Mouse (Mus musculus) embryonic facial prominence, embryonic 14.5 days (tissue): ENCODE results near the gene Mob1a. TPM values are rescaled to one million over a fixed set of nuclear protein-coding genes. Genes with fewer than 3 reads are reported as not detected.

Experiments used
- ATAC-seq: fragments of 200-750 bp; cut with Nextera tagmentation; 2 replicates; pipeline ENCODE4 v1.8.0; 2017; ENCODE audit warnings: low read depth, moderate number of reproducible peaks, moderate TSS enrichment
- DNase-seq: peaks from one replicate; pipeline ENCODE4 v3.0.0-alpha.2; 2015; ENCODE audit warnings: low spot score
- H3K27ac ChIP-seq: fragments of 300-500 bp; sonication (generic); replicated peaks from 2 replicates; pipeline ENCODE4 v1.5.1; 2014; ENCODE audit warnings: low read depth, mild to moderate bottlenecking, low read length, moderate library complexity
- H3K27me3 ChIP-seq: fragments of 300-500 bp; sonication (generic); replicated peaks from 2 replicates; pipeline ENCODE4 v1.6.1; 2014; ENCODE audit warnings: low read length; ENCODE audit not compliant: control insufficient read depth, insufficient read depth
- H3K36me3 ChIP-seq: fragments of 300-500 bp; sonication (generic); 2 replicates; pipeline ENCODE4 v1.6.1; 2014; ENCODE audit warnings: low read length, mixed read lengths; ENCODE audit not compliant: control insufficient read depth, insufficient read depth
- H3K4me1 ChIP-seq: fragments of 300-500 bp; sonication (generic); 2 replicates; pipeline ENCODE4 v1.6.1; 2014; ENCODE audit warnings: antibody characterized with exemption, low read length; ENCODE audit not compliant: control insufficient read depth, insufficient read depth
- H3K4me2 ChIP-seq: fragments of 300-500 bp; sonication (generic); 2 replicates; pipeline ENCODE4 v1.6.1; 2014; ENCODE audit warnings: low read depth, mild to moderate bottlenecking, low read length, moderate library complexity, mixed read lengths
- H3K4me3 ChIP-seq: fragments of 300-500 bp; sonication (generic); 2 replicates; pipeline ENCODE4 v1.5.1; 2014; ENCODE audit warnings: low read depth, mild to moderate bottlenecking, low read length
- H3K9ac ChIP-seq: fragments of 300-500 bp; sonication (generic); 2 replicates; pipeline ENCODE4 v1.6.1; 2014; ENCODE audit warnings: low read depth, mild to moderate bottlenecking, low read length, moderate library complexity, mixed read lengths
- H3K9me3 ChIP-seq: fragments of 300-500 bp; sonication (generic); 2 replicates; pipeline ENCODE4 v1.6.1; 2016; ENCODE audit warnings: low read length; ENCODE audit not compliant: control insufficient read depth
- WGBS: fragments of 180-500 bp; shearing (Covaris S2); extraction: QIAGEN DNeasy Blood & Tissue Kit; methylation state at CpG from one replicate; pipeline ENCODE4 v1.1.7; 2014; 5-methylcytosine and 5-hydroxymethylcytosine counted together
- polyA plus RNA-seq: library from polyadenylated mRNA; unstranded; fragments of >200 nt; fragmentation: Nextera tagmentation; extraction: Ambion mirVana; gene quantifications from 2 replicates; pipeline ENCODE4 v1.2.1, GENCODE M21; 2014

Mob1a gene
- polyA plus RNA-seq, 1 experiment from 2014 or later, result 80.7 TPM

DNA sequence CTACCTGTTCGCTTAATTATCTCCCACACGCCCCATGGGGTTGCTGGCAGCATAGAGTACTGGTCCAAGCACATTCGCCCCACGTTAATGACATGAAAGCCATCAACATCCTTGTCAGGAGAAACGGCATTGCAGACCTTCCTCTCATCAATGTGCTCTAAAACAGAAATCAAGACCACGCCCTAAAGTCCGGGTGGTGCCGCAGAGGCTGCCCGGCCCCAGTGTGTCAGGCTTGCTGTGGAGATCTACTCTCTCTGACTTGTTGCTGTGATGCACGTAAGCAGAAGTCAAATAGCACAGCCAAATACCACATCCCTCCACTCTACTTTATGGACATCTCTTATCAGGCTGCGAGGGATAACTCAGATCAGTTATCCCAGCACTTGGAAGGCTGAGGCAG lies 14.6 kb upstream of the Mob1a start:
- H3K9ac ChIP-seq, result no peak overlapping the region
- no peak for ATAC-seq
- DNase-seq, result no peak
- H3K9me3 ChIP-seq, result no peaks in the 10 kb centered on the region
- WGBS, result 93% methylated on average over 11 of the region's 11 CpGs
- H3K4me3 ChIP-seq, result no peak overlapping the region
- peaks cover 64% of the 10 kb centered on the region for H3K36me3 ChIP-seq
- no peak overlapping the region for H3K4me2 ChIP-seq
- peaks cover 8% of the 10 kb centered on the region; the same call in 1 of the 2 replicates for H3K4me1 ChIP-seq
- no peaks in the 10 kb centered on the region for H3K27me3 ChIP-seq
- H3K27ac ChIP-seq, result no peak overlapping the region

DNA sequence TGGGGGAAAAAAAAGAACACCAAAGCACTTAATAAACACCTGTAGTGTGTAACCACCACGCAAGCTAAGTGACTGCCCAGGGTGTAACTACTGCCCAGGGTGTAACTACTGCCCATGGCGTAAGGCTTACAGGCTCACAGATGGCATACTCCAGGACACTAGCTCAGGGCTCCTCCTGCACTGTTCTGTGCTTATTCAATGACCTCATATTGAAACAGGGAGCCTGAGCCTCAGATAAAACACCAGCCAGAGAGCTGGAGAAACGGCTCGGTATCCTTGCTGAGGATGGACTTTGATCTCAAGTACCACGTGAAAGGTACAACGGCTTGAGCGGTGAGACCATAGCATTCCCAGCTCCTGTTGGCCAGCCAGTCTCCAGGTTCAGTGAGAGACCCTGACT lies 13.8 kb upstream of the Mob1a start:
- H3K4me2 ChIP-seq, result no peak overlapping the region
- H3K36me3 ChIP-seq, result peaks cover 56% of the 10 kb centered on the region
- no peak overlapping the region for H3K27ac ChIP-seq
- ATAC-seq (no peak), DNase-seq (no peak)
- no peak overlapping the region for H3K4me3 ChIP-seq
- H3K4me1 ChIP-seq, result peaks cover 10% of the 10 kb centered on the region; the same call in 1 of the 2 replicates
- no peaks in the 10 kb centered on the region for H3K9me3 ChIP-seq
- no peaks in the 10 kb centered on the region for H3K27me3 ChIP-seq
- no peak overlapping the region for H3K9ac ChIP-seq
- WGBS, result 90% methylated on average over 7 of the region's 7 CpGs

DNA sequence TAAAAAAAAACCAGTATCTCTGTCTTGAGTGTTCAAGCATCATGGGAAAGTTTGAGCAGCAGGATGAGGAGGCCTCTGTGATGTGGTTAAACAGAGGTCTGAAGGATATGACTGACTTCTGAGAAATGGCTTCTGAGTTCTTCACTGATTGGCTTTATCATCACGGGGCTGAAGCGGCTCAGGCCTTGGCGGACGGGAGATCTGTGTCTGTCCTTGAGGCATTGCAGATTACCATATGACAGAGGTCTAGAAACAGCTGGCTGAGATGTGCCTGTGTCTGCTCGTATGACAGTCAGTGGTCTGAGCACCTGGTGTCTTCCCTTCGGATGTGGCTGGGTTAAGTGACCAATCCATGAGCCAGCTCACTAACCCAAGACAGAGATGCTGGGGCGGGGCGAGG lies 13.3 kb upstream of the Mob1a start:
- H3K9me3 ChIP-seq, result no peaks in the 10 kb centered on the region
- no peaks in the 10 kb centered on the region for H3K27me3 ChIP-seq
- no peak overlapping the region for H3K4me3 ChIP-seq
- 78% methylated on average over 8 of the region's 8 CpGs for WGBS
- no peak overlapping the region for H3K4me2 ChIP-seq
- no peak overlapping the region for H3K9ac ChIP-seq
- ATAC-seq (no peak), DNase-seq (no peak)
- H3K36me3 ChIP-seq, result peaks cover 54% of the 10 kb centered on the region
- peaks cover 10% of the 10 kb centered on the region; the same call in 1 of the 2 replicates for H3K4me1 ChIP-seq
- no peak overlapping the region for H3K27ac ChIP-seq

DNA sequence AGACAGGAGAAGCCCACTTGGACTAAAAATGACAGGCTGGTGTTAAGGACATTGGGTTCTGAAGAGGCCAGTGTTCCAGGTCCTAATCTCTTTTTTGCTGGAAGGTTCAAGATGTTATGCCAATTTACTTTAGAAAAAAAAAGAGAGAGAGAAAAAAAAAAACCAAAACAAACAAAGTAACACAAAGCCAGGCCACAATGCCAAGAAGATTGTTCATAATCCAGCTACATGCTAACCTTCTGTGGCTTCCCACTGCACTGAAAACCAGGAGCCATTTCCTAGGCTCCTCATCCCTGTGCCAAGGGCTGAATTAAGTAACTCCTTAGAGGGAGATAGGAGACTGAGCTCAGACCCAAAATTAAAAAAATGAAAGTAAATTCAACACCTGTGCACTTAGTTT lies 10.5 kb upstream of the Mob1a start:
- H3K9me3 ChIP-seq, result no peaks in the 10 kb centered on the region
- H3K27me3 ChIP-seq, result no peaks in the 10 kb centered on the region
- no peak overlapping the region for H3K4me3 ChIP-seq
- H3K27ac ChIP-seq, result no peak overlapping the region
- H3K4me2 ChIP-seq, result no peak overlapping the region
- peaks cover 31% of the 10 kb centered on the region for H3K36me3 ChIP-seq
- ATAC-seq (no peak), DNase-seq (no peak)
- peaks cover 10% of the 10 kb centered on the region; the same call in 1 of the 2 replicates for H3K4me1 ChIP-seq
- no peak overlapping the region for H3K9ac ChIP-seq

DNA sequence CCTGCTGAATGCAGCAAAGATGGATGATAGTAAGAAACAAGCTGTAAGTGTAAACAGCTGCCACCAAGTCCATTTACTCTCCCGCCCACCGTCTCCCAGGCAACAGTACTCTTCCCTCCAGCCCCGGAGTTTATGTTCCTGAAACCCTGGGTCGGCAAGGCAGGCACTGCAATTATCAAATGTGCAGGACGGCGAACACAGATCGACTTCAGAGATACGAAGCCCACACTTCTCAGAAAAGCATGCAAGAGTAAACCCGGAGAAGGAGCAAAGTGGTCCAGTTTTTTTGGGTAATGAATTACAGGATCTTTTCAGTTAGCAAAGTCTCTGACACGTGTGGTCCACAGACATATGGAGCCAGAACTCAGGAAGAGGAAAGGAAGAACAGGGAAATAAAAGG lies 9.8 kb upstream of the Mob1a start:
- peaks cover 10% of the 10 kb centered on the region; the same call in 1 of the 2 replicates for H3K4me1 ChIP-seq
- 6% methylated on average over 10 of the region's 10 CpGs for WGBS
- no peaks in the 10 kb centered on the region for H3K9me3 ChIP-seq
- peak overlapping the region; percentile 30; the same call in 1 of the 2 replicates for H3K9ac ChIP-seq
- H3K4me3 ChIP-seq, result peak overlapping the region; percentile 61
- no peak overlapping the region for H3K27ac ChIP-seq
- ATAC-seq (no peak), DNase-seq (peak; percentile 71)
- peaks cover 23% of the 10 kb centered on the region for H3K36me3 ChIP-seq
- no peaks in the 10 kb centered on the region for H3K27me3 ChIP-seq
- peak overlapping the region; percentile 60 for H3K4me2 ChIP-seq

DNA sequence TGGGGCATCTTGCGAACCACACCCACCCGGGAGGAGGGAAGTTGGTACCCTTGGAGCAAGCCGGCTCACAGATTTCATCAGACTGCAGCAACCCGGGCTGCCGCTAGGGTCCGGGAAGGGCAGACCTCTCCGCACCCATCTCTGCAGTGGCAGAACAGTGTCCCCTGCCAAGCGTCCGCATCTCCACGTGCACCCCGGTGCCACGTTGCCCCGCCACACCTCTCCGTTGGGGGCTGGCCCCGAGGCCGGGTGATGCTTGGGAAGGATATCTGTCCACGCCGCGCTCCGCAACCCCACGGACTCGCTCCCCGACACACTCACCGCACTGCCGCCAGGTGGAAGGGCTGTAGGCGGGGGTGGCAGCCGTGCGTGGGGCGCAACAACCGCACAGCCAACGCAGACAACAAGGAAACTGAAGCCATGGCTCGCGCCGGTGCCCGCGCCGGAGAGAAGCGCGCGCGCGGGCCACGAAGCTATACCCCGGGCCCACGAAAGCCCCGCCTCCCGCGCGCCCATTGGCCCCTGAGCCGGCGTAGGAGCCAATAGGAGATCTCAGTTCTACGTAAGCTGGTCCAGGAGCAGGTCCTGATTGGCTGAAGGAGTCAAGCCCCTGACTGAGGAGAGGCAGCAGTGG lies 8.6 kb upstream of the Mob1a start:
- WGBS, result under 1% methylated on average over 46 of the region's 52 CpGs

DNA sequence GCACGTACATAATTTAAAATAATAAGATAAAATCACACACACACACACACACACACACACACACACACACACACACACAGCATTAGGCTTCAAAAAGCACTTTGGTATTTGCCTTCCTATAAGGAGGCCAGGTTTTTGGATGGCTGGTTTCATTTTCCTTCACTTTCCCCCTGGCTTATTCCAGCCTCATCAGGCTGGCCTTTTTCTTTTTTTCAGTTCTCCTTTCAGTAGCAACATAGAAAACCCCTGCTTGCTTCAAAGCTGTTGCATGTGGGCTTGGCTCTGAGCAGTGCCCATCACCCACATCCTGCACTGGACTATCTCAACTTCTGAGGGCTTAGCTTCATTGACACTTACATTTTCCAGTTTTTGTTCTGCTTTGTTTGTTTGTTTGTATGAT lies 3.9 kb upstream of the Mob1a start:
- Histone ChIP-seq H3K4me2 (no peak overlapping the region), H3K27ac (no peak overlapping the region), H3K4me1 (peaks cover 6% of the 10 kb centered on the region), H3K9me3 (no peaks in the 10 kb centered on the region), H3K4me3 (no peak overlapping the region), H3K9ac (no peak overlapping the region), H3K36me3 (no peaks in the 10 kb centered on the region), H3K27me3 (no peaks in the 10 kb centered on the region)
- no peak for DNase-seq
- no peak for ATAC-seq
- 78% methylated on average over 1 of the region's 1 CpGs for WGBS

More for the DNA sequence above, 8.6 kb upstream of the Mob1a start:
- H3K4me2 ChIP-seq, result peak overlapping the region; percentile 60
- H3K4me1 ChIP-seq, result peaks cover 10% of the 10 kb centered on the region; the same call in 1 of the 2 replicates
- peak; percentile 96 for DNase-seq
- no peaks in the 10 kb centered on the region for H3K9me3 ChIP-seq
- ATAC-seq, result peak; percentile 100
- peaks cover 11% of the 10 kb centered on the region for H3K36me3 ChIP-seq
- H3K9ac ChIP-seq, result peak overlapping the region; percentile 69
- H3K4me3 ChIP-seq, result peak overlapping the region; percentile 61
- H3K27me3 ChIP-seq, result no peaks in the 10 kb centered on the region
- H3K27ac ChIP-seq, result peak overlapping the region; percentile 30; the same call in 1 of the 2 replicates

DNA sequence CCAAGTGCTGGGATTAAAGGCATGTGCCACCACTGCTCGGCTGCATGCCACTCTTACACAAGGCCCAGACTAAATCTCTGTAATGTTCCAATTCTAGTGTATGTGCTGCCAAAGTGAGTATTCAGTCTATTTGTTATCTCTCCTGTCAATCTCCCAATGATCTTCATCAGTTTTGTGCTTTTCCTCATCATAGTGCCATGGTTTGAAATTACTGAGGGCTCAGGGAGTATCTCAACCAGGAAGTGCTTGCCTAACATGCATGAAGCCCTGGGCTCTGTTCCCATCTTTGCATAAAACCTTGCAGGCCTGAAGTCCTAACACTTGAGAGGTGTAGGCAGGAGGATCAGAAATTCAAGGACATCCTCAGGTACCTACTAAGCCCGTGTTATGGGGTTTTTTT lies 3.0 kb upstream of the Mob1a start:
- Histone ChIP-seq H3K4me2 (no peak overlapping the region), H3K9ac (no peak overlapping the region), H3K9me3 (no peaks in the 10 kb centered on the region), H3K27ac (no peak overlapping the region), H3K4me3 (no peak overlapping the region), H3K4me1 (peaks cover 10% of the 10 kb centered on the region), H3K36me3 (no peaks in the 10 kb centered on the region), H3K27me3 (no peaks in the 10 kb centered on the region)
- DNase-seq, result no peak
- 80% methylated on average over 2 of the region's 2 CpGs for WGBS
- no peak for ATAC-seq
